Mouse (Mus musculus): ENCODE data around the gene Plk4.

DNA sequence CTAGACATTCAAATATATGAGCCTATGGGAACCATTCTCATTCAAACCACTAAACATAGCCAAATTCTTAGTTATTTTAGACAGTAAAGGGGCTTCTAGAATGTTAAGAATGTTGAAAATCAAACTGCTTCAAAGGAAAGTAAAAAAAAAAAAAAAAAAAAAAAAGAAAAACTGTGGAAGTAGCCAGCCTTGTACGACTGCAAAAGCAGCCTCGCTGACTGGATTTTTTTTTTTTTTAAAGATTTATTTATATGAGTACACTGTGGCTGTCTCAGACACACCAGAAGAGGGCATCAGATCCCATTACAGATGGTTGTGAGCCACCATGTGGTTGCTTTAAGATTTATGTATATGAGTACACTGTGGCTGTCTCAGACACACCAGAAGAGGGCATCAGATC, 6.0 kb upstream of the Plk4 start:
- no peak for TF ChIP-seq CTCF (IDR thresholded peaks at IDR 0.05; ENCODE audit: low read depth, low read length)
- no peak for TF ChIP-seq POLR2A (IDR thresholded peaks at IDR 0.05; ENCODE audit: extremely low read depth, insufficient read depth, low read length)
